Mouse (Mus musculus) liver, postnatal 0 days (tissue): ENCODE results near the gene Itpr1.

ENCODE experiments used
- CTCF ChIP-seq: sonication (generic); IDR thresholded peaks from 2 replicates; pipeline ENCODE4 v1.5.1; 2016; ENCODE audit warnings: antibody characterized with exemption, low read depth
- EP300 ChIP-seq: IDR thresholded peaks from 2 replicates; pipeline ENCODE4 v1.6.1; 2016; ENCODE audit warnings: antibody characterized with exemption, low read depth, mild to moderate bottlenecking

- TF ChIP-seq CTCF (no peak), EP300 (0 out of 2 replicates have a peak, but pooled peaks have one; percentile 23)
Observed at GRCm38 (mm10) chr6:108476797-108477235, 263.9 kb downstream of the Itpr1 start.
